Mouse (Mus musculus) kidney, postnatal 36 days (tissue): ENCODE measurements around the gene Card19.

Experiments
- DNase-seq, 2 experiments: peaks; one replicate each; pipeline ENCODE4 v3.0.0; 2021 to 2022; ENCODE audit warnings: mixed read lengths in 2 of 2

Gene Card19

DNA sequence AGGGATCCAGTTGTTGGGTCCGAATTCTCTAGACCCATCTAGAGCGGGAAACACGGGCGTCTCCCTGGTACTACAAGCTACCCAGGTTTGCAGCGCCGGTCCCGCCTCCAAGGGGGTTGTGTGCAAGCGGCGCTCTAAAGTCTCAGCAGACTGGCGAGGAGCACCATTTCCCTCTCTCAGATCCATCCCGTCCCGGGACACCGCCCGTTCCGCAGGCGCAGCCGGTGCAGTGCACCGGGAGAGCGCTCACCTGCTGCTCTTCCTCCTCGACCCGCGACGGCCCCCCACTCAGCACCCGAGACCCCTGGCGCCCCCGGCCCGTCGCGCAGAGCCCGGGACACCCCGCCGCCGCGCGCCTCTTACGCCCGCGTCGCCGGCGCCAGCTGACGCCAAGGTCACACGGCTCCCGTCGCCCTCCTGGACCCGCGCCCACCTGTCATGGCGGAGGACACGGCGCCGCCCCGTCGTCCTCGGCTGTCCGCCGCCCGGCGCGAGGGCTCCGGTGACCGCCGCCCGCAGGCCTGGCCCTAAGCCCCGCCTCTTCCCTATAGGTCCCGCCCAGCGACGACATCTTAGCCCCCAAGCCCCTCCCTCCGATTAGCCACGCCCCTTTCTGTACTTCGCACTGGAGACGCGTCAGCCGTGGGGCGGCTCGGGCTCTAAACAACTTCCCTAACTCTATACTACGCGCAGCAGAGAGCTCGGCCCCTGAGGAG is at the start of gene Card19:
Gene Card19, minus strand, starts transcription at position 534 of the 716 bp plus-strand sequence.
- peak; percentile 97 to 99 for DNase-seq

DNA sequence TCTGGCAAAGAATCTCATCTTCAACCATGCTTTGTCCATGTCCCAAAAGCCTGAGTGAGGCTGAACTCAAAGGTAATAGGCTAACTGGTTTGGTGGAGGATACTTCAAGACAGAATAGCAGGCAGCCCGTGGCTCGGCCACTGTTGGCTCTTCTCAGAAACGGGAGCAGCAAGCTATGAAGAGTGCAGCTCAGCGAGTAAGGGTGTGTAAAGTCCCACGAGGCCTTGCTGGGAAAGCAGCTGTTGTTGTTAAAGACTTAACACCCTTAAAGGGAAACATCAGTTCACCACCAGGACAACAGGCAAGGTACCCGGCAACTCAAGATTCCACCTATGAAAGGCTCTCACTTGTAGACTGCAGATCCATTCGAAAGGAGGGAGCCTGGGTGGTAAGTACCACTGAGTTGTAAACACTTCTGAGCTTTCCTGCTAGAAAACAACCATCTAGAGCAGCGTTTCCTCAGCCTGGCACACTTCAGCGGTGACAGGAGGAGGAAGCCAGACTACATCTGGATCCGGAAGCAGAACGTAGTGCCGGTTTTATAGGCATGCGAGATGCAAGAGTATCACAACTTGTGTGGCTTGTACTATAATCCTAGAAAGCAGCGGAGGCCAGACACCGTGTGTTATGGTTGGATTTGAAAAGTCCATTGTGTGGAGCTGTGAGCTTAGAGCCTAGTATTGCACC is 44.3 kb upstream of the Card19 start:
- DNase-seq, result no peak

DNA sequence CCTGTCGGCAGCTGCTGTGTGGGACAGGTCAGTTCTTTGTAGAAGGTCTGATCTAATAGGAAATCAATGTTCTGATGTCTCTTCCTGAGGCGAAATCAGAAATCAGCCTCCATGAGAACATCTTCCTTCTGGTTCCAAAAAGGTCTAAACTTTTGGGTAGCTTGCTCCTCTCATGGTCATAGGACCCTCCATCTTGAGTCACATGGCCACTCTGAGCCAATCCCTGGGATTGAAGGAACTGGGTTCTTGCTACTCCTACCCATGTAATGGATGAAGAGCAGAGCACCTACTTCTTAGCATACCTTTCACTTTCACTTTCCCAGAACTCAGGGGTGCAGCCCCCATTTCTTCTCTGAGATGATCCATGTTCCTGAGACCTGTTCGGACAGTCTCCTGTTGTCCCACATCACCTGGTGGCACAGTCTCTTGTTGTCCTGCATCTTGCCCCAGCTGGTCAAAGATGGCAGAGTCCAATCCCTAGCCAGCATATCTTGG is 42.0 kb upstream of the Card19 start:
- DNase-seq, result no peak

DNA sequence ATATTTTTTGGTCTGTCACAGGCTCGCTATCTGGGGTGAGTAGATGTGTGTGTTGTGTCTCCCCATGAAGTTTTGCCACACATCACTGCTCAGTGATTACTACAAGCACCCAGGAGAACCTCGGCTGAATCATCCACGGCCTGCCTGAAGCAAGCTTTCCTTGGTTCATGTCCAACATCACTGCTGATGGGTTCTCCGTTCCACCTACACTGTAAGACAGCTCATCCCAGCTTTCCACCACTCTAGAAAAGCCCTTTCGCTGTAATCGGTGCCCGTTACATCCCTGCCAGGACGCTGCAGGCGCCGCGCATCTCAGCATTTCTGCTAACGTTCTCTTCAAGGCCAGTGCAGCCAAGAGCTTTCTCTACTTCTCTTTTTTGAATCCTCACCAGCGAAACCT is 36.9 kb upstream of the Card19 start:
- DNase-seq, result no peak

DNA sequence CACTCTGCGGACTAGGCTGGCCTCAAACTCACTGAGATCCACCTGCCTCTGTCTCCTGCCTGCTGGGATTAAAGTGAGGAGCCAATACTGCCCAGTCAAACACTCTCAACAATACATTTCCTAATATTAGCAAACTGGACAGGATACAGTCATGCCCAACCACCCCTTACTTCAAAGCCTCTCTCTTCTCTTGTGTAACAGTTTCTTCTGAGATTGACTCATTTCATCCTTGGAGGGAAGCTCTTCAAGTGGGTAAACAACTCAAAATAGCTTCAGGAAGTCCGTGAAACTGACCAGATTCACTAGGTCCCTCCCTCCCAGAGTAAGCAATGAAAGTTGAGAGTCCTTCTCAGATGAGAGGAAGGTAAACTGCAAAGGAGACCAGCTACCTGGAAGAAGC is 36.3 kb upstream of the Card19 start:
- DNase-seq, result no peak

DNA sequence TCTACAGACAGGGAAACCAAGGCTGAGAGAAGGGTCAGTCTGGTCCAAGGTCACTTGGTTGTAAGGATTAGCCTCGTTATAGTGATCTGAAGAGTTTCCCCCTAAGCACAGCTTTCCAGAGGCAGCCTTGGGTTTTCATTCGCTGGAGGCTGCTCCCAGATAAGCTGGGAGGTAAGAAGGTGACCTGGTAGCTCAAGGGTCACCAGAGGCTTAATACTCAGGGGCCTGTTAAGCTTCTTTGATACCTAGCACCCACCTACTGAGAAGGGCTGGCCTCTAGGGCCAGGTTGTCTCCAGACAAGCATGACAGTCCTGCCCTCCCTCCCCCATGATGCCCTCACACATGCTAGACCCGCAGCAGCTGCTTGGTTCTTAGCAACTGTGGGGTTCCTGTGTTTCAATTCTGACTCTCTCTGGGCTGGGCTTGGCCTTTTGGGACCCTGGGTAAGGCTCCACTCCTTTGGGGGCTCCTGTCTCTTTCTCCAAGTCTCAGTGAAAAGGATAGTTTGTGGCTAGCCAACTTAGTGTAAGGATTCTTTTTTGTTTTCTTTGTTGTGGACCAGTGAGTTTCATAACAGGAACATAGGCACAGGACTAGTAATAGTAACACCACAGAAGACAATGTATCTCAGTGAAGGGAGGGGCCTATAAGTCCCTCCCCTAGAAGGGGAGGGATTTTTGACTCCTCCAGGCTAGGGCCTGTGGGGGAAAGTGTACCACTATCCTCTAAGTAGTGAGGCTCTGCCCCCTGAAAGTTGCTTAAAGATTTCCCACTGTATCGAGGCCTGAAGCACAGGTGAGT is 35.1 kb upstream of the Card19 start:
- no peak for DNase-seq

DNA sequence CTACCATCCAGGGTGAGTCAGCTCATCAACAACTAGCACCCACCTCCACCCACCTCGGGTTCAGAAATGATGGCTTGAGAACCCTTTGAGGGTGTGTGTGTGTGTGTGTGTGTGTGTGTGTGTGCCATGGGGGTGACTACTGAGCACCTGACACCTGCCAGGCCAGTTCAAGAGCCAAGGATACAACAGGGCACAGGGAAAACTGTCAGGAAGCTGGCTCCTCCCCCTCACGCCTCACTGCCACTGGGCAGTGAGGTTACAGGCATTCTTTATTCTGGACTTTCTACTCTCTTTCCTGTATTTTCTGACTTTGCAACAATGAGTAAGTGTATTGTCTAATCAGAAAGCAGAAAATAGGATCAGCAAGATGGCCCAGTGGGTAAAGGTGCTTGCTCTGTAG is 33.8 kb upstream of the Card19 start:
- DNase-seq, result peak; percentile 89 to 92

DNA sequence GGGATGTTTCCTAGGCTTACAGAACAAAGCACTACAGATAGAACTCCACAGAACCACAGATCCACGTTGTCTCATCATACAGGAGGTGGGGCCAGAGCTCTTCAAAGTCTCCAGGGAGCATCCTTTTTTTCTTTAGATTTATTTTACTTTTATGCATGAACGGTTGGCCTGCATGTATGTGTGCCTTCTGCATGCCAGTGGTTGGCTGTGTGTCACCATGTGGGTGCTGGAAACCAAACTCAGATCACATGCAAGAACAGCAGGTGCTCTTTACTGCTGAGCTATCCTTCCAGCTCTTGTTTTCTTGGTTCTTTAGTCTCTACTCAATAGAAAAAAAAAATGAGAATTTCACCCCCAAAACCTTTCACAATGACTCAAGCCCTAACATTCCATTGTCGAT is 33.1 kb upstream of the Card19 start:
- no peak for DNase-seq

DNA sequence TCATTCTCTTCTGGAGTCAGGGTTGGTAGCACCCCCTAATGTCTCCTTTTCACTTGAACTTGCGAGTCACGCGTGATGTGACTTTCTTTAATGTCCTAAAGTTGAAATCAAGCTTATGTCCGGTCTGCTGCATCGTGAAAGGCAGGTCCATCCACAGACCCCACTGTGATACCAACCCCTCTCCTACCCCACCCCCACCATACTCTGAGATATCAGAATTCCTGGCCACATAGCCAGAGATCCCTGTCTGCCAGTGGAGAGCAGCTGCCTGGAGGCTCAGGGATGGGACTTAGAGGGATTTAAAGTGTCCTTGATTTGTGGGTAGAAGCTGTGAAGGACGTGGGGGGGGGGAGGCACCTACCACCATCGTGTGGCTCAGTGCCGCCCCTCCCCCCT is 32.6 kb upstream of the Card19 start, which contains the start of gene Susd3:
Gene Susd3, minus strand, starts transcription at position 240 of the 396 bp plus-strand sequence.
- no peak for DNase-seq

DNA sequence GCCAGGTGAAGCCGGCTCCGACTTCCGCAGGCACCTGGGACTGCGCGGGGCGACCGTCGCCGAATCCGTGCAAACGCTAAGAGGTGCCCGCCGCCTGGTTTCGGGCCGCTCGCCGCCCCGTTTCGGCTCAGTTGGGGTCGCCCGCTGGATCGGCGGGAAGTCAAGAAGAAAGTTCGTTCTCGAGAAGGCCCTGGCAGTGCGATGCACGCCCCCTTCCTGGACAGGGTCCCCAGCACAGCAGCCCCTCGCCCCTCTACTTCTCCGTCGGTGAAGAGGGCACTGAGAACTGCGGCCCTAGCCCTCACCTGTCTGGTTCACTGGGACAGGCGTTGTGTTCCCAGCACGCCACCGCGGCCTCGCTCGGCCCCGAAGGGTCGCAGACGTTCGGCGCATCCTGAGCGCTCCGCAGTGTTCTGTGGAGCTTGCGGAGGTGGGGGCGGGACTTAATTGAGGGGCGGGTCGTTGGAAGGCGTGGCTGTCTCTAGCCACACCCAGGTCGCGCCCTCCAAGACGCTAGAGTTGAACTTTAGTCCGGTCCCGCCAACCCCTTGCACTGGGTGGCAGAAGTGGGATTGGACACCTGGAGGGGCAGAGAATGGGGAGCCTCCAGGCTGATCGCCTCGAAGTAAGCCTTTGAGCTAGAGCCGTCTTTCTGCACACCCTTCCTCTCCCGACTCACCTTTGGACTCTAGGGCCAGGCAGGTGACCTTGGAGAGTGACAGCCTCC is 32.1 kb upstream of the Card19 start:
- DNase-seq, result peak; percentile 83

DNA sequence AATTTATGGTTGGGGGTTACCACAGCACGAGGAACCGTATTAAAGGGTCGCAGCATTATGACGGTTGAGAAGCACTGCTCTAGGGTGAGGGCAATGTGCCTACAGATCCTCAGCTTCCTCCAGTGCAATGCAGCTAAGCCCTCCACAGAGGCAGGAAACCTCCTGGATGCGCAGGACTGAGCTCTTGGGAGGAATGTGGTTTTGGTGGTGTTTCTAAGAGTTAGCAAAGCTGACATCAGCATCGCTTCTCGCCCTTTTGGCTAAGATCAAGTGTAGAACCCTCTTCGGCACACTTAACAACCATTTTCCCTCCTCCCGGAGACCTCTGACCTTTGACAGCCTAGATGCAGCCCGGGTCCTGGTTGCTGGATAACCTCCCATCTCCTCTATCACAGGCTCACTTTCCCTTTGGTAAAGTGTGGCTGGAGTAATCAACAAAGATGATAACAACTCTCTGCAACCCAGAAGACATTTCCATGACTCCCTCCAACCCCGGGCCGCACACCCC is 31.4 kb upstream of the Card19 start:
- peak; percentile 48 to 52 for DNase-seq

DNA sequence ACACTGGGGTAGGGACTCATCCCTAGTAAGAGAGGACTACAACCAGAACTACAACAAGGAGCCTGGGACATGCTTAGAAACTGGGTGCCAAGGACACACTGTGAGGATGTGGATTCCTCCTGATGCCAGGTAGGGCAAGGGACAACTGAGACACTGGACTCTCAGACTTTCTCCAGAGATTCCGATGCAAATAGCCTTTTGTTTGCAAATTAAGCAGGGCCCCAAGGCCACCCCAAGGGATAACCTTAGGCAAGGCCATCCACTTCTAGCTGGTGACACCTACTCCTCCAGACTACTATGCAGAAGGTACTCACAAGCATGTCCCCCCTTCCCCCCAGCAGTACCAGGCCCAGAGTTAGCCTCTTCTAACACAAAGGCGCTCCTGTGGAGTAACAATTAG is 30.8 kb upstream of the Card19 start:
- DNase-seq, result peak; percentile 51

DNA sequence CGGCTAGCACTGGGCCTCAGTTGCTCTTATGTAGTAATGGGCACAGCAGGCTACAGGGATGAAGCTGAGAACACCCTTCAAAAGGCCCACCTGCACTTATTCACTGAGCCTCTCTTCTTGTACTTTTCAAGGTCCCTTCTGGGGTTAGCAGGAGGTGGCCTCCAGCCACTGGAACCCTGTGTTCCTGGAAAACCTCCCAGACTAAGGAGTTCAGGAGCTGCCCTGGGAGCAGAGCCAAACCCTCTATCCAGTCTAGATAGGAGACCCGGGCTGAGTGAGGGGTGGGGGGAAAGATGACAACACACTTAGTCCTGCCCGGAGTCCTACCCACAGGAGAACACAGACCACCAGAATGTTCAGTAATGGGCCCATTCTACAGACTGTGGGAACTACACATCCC is 30.2 kb upstream of the Card19 start:
- peak; percentile 82 to 88 for DNase-seq

DNA sequence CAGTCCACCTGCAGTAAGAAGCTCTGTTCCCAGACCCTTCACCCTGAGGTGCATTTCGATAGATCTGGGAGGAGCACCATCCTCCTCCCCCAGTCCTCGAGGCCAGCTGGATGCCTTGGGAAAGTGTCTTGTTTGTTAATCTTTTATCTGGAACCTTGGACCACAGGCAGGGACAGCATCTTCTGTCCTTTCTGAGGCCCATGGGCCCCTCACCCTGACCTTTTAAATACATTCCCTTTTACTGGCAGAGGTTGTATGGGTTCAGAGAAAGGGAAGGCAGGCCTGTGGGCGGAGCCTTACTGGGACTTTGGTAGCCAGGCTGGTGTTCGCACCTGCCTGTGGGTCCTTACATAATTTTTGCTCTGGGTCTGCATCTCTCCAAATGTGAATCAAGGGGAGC is 29.4 kb upstream of the Card19 start:
- DNase-seq, result peak; percentile 84 to 93

DNA sequence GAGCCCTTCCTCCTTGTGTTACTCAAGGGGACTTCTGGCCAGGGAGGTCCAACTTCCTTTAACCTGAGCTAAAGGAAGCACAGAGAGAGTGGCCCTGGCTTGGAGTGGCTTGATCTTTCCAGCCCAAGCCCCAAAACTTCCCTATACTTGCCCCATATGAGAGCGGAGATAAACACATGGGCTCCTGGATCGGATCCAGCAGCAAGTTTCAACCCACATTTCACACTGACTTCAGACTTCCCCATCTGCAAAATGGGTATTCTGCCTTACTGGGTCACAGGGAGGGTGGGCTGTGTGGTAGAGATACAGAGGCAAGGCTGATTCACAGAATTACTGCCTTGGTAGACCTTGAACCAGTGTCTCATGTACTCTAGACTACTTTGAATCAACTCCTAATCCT is 27.7 kb upstream of the Card19 start:
- DNase-seq, result no peak

DNA sequence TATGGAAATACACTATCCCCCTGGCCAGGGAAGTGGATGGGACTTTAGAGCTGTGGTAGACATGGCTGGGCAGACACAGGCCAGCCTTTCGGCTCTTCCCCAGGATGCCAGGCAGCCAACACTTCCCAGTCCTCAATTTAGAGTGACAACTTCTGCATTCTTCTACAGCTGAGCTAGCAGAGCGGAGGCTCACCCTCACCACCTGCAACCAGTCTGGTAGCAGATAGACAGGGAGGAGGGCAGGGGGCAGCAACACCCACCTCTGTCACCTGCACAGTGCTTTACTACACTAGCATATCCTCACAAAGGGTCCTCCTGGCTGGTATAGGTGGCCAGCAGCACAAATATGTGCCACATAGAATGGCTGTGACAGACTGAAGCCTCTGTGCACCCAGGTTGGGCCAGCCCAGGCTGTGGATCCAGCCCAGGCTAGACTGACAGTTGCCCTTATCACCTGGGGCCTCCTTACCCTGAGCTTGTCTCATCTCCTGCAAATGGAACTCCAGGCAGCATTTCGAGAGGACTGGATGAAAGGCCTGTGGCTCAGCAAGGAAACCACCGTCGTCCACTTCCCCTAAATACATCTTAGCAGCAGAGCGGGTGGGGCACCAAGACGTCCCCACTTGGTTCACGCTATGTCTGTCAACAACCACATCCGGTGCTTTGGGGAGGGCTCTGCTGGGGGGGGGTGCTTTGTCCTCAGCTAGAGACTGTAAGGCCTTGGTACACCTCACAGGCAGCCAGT is 26.7 kb upstream of the Card19 start:
- DNase-seq, result no peak

DNA sequence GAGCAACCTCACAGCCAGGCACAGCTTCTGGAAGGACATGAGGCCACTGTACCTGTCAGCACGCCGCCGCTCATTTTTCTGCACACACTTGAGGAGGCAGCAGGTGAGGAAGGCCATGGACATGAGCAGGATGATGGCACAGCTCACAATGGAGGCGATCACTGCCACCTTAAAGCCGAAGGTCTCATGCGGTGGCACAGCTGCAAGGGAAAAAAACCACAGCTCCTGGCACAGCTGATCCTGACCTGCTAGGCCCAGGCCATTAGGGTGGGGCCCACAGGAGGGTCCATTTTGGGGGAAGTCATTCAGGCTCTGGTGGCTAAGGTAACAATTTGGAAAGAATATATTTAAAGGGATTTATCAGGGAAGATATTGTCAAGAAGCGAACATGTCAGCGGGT is 22.9 kb upstream of the Card19 start:
- no peak for DNase-seq

DNA sequence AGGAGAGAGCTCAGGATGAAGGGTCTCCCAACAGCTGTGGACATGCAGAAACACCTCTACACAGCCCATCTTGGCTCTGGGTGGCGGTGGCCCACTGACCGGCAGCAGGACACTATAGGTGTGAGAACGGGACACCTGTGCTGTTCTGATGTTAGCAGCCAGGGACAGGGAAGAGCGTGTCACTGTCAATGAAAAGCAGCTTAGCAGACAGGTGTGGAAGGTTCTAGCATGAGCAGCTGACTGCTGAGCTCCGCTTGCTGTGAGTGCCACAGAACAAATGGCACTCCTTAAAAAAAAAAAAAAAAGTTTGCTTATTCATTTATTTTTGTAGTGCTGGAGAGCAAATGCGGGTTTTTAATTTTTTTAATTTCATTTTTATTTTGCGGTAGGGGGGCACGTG is 21.8 kb upstream of the Card19 start:
- no peak for DNase-seq

DNA sequence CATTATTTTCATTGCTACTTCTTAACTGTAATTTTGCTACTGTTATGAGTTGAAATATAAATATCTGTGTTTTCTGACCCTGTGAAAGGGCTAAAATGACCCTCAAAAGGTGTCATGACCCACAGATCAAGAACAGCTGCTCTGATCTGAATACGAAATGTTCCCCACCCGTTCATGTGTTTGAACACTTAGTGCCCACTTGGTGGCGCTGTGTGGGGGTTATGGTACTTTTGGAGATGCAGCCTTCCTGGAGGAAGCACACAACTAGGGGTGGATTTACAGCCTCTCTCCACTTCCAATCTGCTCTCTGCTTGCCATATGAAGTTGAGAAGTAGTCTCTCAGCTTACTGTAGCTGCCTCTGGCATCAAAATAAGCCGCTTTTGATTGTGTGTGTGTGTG is 18.9 kb upstream of the Card19 start:
- no peak for DNase-seq

DNA sequence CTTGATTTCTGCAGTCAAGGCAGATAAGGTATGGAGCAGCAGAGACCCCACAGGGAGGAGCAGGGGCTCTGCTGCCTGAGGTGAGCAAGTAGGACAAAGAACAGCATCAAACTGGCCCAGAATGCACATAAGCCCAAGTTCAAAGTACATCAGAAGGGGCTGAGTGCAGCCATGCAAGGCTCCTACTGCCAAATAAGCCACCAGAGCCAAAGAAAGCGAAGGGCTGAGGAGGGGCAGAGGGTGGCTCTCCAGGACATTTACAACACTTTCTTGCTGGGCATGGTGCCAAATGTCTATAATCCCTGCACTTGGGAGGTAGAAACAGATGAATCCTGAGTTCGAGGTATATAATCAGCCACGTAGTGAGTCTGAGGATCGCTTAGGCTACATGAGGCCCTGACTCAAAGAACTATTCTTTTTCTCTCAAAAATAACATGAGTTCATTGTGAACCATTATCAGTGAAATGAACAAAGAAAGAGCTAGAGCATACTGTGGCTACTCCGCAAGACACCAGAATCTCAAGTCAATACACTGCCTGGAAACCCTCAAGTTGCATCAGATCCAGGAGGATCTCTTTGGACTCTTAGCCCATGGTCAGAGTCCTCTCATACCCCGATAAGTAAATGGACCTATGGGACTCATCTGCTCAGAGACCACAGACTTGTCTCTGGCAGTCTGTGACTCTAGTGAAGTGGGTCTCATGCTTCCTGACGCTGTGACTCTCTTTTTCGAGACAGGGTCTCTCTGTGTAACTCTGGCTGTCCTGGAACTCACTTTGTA is 18.1 kb upstream of the Card19 start:
- peak; percentile 74 to 84 for DNase-seq

DNA sequence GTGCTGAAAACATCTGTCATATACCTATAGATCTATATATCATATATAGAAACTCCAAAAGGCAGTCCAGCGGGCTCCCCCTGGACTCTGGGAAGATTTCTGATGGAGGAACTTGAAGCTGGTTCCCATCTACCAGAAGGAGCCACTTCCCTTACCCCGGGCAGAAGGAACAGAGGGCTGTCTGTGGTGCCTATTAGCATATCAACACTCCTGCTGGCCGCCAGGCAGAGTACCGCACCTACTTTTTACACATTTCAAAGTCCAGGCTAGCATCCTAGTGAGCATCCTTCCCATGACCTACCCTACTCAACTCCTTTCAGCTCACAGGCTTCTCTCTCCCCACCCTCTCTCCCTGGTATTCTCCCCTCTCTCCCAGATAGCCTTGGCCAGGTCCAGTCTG is 9.8 kb upstream of the Card19 start:
- DNase-seq, result no peak
